Mouse (Mus musculus): ENCODE data around the gene Hist1h2af. TPM values are rescaled to one million over a fixed set of nuclear protein-coding genes. Genes with fewer than 3 reads are reported as not detected.

The Hist1h2af gene
- polyA plus RNA-seq, 1 experiment from 2014 or later = 10.7 TPM

DNA sequence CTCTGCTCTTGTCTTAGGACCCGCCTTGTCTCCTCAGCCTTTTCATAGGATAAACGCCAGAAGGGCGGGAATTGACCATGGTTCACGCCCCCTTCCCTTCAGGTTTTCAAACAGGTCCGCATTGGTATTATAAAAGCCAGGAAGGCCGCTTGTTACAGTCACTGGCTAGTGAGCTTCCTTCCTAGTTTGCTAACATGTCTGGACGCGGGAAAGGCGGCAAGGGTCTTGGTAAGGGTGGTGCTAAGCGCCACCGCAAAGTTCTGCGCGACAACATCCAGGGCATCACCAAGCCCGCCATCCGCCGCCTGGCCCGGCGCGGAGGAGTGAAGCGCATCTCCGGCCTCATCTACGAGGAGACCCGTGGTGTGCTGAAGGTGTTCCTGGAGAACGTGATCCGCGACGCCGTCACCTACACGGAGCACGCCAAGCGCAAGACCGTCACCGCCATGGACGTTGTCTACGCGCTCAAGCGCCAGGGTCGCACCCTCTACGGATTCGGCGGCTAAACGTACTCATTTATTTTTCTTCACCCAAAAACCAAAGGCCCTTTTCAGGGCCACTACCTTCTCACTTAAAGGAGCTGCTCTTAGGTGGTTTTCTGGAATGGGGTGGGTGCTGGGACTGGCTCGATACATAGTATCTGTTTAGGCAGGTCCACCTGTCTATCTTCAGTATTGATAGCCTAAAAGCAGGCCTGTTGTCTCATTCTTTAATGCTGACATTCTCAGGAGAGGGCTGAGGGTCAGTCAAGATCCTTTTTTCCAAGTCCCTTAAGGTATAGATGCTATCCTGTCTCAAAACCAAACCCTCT, 47.9 kb downstream of the Hist1h2af start, which contains the start of gene Hist1h4d:
Gene Hist1h4d, plus strand, starts transcription at position 191 of the 811 bp plus-strand sequence.
- peaks cover 37% of the 10 kb centered on the region for H3K4me1 ChIP-seq
- H3K27me3 ChIP-seq = no peaks in the 10 kb centered on the region
- peak within 1 kb of the TSS; percentile 99 for H3K27ac ChIP-seq
- under 1% methylated on average over 43 of the region's 43 CpGs for WGBS
- no peaks in the 10 kb centered on the region for H3K9me3 ChIP-seq
- H3K36me3 ChIP-seq (replicated peaks) = no peaks in the 10 kb centered on the region
- H3K9ac ChIP-seq = peak within 1 kb of the TSS; percentile 78
- H3K4me3 ChIP-seq (replicated peaks) = peak within 1 kb of the TSS; percentile 53
- ATAC-seq (ENCODE audit: low FRiP score) = peak; percentile 90
- H3K4me2 ChIP-seq = peak within 1 kb of the TSS; percentile 85

DNA sequence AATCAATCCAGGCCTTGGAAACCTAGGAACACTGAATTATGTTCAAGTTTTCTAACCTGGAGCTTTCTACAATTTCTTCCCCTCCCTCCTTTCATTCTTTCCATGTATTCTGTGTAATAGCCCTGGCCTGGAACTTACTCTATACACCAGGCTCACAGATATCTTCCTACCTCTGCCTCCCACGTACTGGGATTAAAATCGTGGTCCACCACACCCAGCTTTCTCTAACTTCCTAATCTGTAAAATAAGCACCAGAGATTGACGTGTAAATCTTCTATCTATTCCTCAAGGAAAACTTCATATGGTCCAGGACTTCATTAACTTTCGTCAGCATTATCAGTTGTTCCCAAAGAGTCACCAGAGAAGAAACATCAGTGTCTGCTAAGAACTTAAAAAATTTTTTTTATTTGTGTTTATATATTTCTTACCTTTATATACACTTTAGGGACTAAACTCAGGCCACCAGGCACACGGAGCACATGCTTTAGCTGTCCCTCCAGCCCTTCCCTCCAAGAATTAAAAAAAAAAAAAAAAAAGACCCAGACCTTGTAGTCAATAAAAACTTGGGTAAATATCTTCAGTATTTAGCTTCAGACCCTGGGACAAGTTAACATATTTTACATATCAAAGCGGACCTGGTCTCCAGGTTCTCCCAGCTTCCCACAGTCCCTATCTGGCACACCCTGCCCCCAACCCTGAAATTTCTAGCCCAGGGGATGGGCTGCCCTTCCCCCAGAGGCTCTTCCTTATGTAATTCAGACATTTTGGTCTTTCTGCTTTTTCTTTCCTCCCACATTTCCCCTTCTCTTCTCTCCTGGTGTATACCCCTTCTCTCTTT, 48.7 kb downstream of the Hist1h2af start:
- Histone ChIP-seq H3K27me3 (no peaks in the 10 kb centered on the region), H3K9ac (peak overlapping the region; percentile 78), H3K36me3 (replicated peaks) (no peaks in the 10 kb centered on the region), H3K27ac (peak overlapping the region; percentile 99), H3K4me3 (replicated peaks) (peak overlapping the region; percentile 53), H3K9me3 (no peaks in the 10 kb centered on the region), H3K4me2 (peak overlapping the region; percentile 85), H3K4me1 (peaks cover 32% of the 10 kb centered on the region)
- no peak for ATAC-seq (ENCODE audit: low FRiP score)
- WGBS = 4% methylated on average over 6 of the region's 6 CpGs

DNA sequence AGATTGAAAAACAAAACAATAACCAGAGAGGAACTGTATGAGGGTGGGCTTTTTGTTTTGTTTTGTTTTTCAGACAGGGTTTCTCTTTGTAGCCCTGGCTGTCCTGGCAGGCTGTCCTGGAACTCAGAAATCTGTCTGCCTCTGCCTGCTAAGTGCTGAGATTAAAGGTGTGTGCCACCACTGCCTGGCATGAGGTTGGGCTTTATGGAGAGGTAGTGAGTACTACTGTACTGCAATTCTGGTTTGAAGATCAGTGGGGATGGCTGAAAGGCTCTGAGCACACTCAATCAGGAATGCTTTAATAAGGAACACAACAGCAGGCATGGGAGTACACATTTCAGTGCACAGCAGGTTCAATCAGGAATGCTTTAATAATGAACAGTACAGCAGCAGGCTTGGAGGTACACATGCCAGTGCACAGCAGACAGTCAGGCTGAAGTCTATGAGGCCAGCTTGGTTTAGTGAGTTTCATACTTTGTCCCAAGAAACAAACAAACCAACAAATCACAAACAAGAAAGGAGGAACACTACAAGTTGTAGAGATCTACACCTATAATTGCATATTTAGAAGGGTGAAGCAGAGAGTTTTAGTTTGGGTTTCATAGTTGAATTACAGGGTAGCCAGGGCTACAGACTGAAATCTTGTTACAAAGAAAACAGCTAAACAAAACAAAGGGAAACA, 49.8 kb downstream of the Hist1h2af start:
- Histone ChIP-seq H3K4me3 (replicated peaks) (no peak overlapping the region), H3K9me3 (no peaks in the 10 kb centered on the region), H3K4me2 (peak overlapping the region; percentile 85), H3K27me3 (no peaks in the 10 kb centered on the region), H3K9ac (0 out of 2 replicates have a peak overlapping the region, but pooled peaks have one; percentile 36), H3K36me3 (replicated peaks) (no peaks in the 10 kb centered on the region), H3K4me1 (peaks cover 32% of the 10 kb centered on the region), H3K27ac (peak overlapping the region; percentile 99)
- ATAC-seq (ENCODE audit: low FRiP score) = no peak

Small RNAs within 50 kb of the gene (microRNA-seq; reads per million reads assigned to microRNA genes)
- gene Gm44297 (not detected), gene Gm44359 (not detected), gene Gm44394 (not detected), gene n-TStga1 (not detected)

Other genes with a start within 250 kb of the Hist1h2af start
- gene Zfp322a, start 164.7 kb upstream of the Hist1h2af start, polyA plus RNA-seq (2016; fragmentation: Nextera tagmentation; extraction: Ambion mirVana) = 64.1 and 65.6 TPM in 2 replicates
- 13.0 and 13.2 TPM in 2 replicates for gene Abt1, start 110.0 kb upstream of the Hist1h2af start, polyA plus RNA-seq (2016; fragmentation: Nextera tagmentation; extraction: Ambion mirVana)
- 0.18 and 0.36 TPM in 2 replicates for gene Btn1a1, start 68.0 kb upstream of the Hist1h2af start, polyA plus RNA-seq (2016; fragmentation: Nextera tagmentation; extraction: Ambion mirVana)
- 0.23 and 0.36 TPM in 2 replicates for gene Btn2a2, start 45.0 kb upstream of the Hist1h2af start, polyA plus RNA-seq (2016; fragmentation: Nextera tagmentation; extraction: Ambion mirVana)
- gene Hist1h4h, start 2.9 kb upstream of the Hist1h2af start, polyA plus RNA-seq (2016; fragmentation: Nextera tagmentation; extraction: Ambion mirVana) = 7.2 and 8.7 TPM in 2 replicates
- gene Hist1h3g, start 1.5 kb downstream of the Hist1h2af start, polyA plus RNA-seq (2016; fragmentation: Nextera tagmentation; extraction: Ambion mirVana) = 7.2 and 8.3 TPM in 2 replicates
- gene Hist1h2bh, start 9.5 kb downstream of the Hist1h2af start, polyA plus RNA-seq (2016; fragmentation: Nextera tagmentation; extraction: Ambion mirVana) = 0.87 and 0.95 TPM in 2 replicates
- 0.99 and 1.5 TPM in 2 replicates for gene Hist1h3f, start 10.1 kb downstream of the Hist1h2af start, polyA plus RNA-seq (2016; fragmentation: Nextera tagmentation; extraction: Ambion mirVana)
- gene Hist1h4f, start 17.7 kb downstream of the Hist1h2af start, polyA plus RNA-seq (2016; fragmentation: Nextera tagmentation; extraction: Ambion mirVana) = 0.74 and 1.4 TPM in 2 replicates
- 0.47 and 0.56 TPM in 2 replicates for gene Hist1h1d, start 19.4 kb downstream of the Hist1h2af start, polyA plus RNA-seq (2016; fragmentation: Nextera tagmentation; extraction: Ambion mirVana)
- 5.7 and 7.6 TPM in 2 replicates for gene Hist1h3e, start 28.5 kb downstream of the Hist1h2af start, polyA plus RNA-seq (2016; fragmentation: Nextera tagmentation; extraction: Ambion mirVana)
- gene Hist1h2ae, start 37.3 kb downstream of the Hist1h2af start, polyA plus RNA-seq (2016; fragmentation: Nextera tagmentation; extraction: Ambion mirVana) = 115 and 138 TPM in 2 replicates
- gene Hist1h2bg, start 37.5 kb downstream of the Hist1h2af start, polyA plus RNA-seq (2016; fragmentation: Nextera tagmentation; extraction: Ambion mirVana) = 8.9 and 11.4 TPM in 2 replicates
- gene Hist1h2bf, start 40.3 kb downstream of the Hist1h2af start, polyA plus RNA-seq (2016; fragmentation: Nextera tagmentation; extraction: Ambion mirVana) = 7.2 and 9.5 TPM in 2 replicates
- gene Hist1h2ad, start 40.5 kb downstream of the Hist1h2af start, polyA plus RNA-seq (2016; fragmentation: Nextera tagmentation; extraction: Ambion mirVana) = 1.3 and 3.7 TPM in 2 replicates
- 5.8 and 6.6 TPM in 2 replicates for gene Hist1h3d, start 41.9 kb downstream of the Hist1h2af start, polyA plus RNA-seq (2016; fragmentation: Nextera tagmentation; extraction: Ambion mirVana)
- 137 and 142 TPM in 2 replicates for gene Hist1h4d, start 47.7 kb downstream of the Hist1h2af start, polyA plus RNA-seq (2016; fragmentation: Nextera tagmentation; extraction: Ambion mirVana)
- 3.0 and 3.7 TPM in 2 replicates for gene Hist1h2be, start 87.2 kb downstream of the Hist1h2af start, polyA plus RNA-seq (2016; fragmentation: Nextera tagmentation; extraction: Ambion mirVana)
- 26.3 and 26.6 TPM in 2 replicates for gene Hist1h1e, start 88.7 kb downstream of the Hist1h2af start, polyA plus RNA-seq (2016; fragmentation: Nextera tagmentation; extraction: Ambion mirVana)
- gene Hist1h2ac, start 150.0 kb downstream of the Hist1h2af start, polyA plus RNA-seq (2016; fragmentation: Nextera tagmentation; extraction: Ambion mirVana) = 1.4 and 1.6 TPM in 2 replicates
- 34.6 and 36.5 TPM in 2 replicates for gene Hist1h2bc, start 150.3 kb downstream of the Hist1h2af start, polyA plus RNA-seq (2016; fragmentation: Nextera tagmentation; extraction: Ambion mirVana)
- not detected in 2 replicates for gene Hist1h1t, start 161.9 kb downstream of the Hist1h2af start, polyA plus RNA-seq (2016; fragmentation: Nextera tagmentation; extraction: Ambion mirVana)
- gene Hist1h4c, start 164.5 kb downstream of the Hist1h2af start, polyA plus RNA-seq (2016; fragmentation: Nextera tagmentation; extraction: Ambion mirVana) = 6.1 and 9.8 TPM in 2 replicates
- 2.0 and 2.5 TPM in 2 replicates for gene Hfe, start 176.9 kb downstream of the Hist1h2af start, polyA plus RNA-seq (2016; fragmentation: Nextera tagmentation; extraction: Ambion mirVana)
- gene Hist1h1c, start 204.9 kb downstream of the Hist1h2af start, polyA plus RNA-seq (2016; fragmentation: Nextera tagmentation; extraction: Ambion mirVana) = 15.2 and 15.9 TPM in 2 replicates
- gene Hist1h3c, start 211.7 kb downstream of the Hist1h2af start, polyA plus RNA-seq (2016; fragmentation: Nextera tagmentation; extraction: Ambion mirVana) = 11.1 and 13.8 TPM in 2 replicates
- 2.2 and 3.5 TPM in 2 replicates for gene Hist1h2bb, start 212.8 kb downstream of the Hist1h2af start, polyA plus RNA-seq (2016; fragmentation: Nextera tagmentation; extraction: Ambion mirVana)
- gene Hist1h2ab, start 217.2 kb downstream of the Hist1h2af start, polyA plus RNA-seq (2016; fragmentation: Nextera tagmentation; extraction: Ambion mirVana) = 59.9 and 73.2 TPM in 2 replicates
- gene Hist1h3b, start 218.4 kb downstream of the Hist1h2af start, polyA plus RNA-seq (2016; fragmentation: Nextera tagmentation; extraction: Ambion mirVana) = 14.0 and 15.8 TPM in 2 replicates
- 5.3 and 8.2 TPM in 2 replicates for gene Hist1h4b, start 223.1 kb downstream of the Hist1h2af start, polyA plus RNA-seq (2016; fragmentation: Nextera tagmentation; extraction: Ambion mirVana)
- gene Hist1h4a, start 227.3 kb downstream of the Hist1h2af start, polyA plus RNA-seq (2016; fragmentation: Nextera tagmentation; extraction: Ambion mirVana) = 0.88 TPM in 1 of 2 replicates, not detected in the other
- 5.1 and 5.2 TPM in 2 replicates for gene Hist1h3a, start 228.5 kb downstream of the Hist1h2af start, polyA plus RNA-seq (2016; fragmentation: Nextera tagmentation; extraction: Ambion mirVana)
- gene Hist1h1a, start 229.8 kb downstream of the Hist1h2af start, polyA plus RNA-seq (2016; fragmentation: Nextera tagmentation; extraction: Ambion mirVana) = 3.3 and 4.0 TPM in 2 replicates
- gene Trim38, start 236.0 kb downstream of the Hist1h2af start, polyA plus RNA-seq (2016; fragmentation: Nextera tagmentation; extraction: Ambion mirVana) = 0.18 TPM in 1 of 2 replicates, not detected in the other

Measured in forebrain, embryonic 12.5 days (tissue).